Mouse (Mus musculus): ENCODE measurements around the gene Pck1.

Pck1 gene

DNA sequence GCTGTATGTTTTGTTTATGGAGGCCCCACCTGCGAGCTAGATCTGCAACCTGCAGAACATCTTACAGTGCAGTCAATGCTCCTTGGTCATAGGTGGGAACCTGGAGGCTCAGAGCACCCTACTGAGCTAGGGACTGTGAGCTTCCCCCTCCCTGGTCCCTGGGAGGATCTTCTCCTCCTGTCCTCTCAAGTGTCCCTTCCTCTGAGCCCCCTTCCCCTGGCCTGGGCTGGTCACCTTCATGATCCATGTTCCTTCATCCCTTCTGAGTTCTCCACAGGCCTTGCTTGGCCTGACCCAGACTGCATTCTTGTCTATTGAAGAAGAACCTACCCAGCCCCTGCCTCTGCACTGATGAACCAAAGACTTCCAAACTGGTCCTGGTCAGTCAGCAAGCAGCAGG lies 21.7 kb downstream of the Pck1 start:
- no peak for DNase-seq

DNA sequence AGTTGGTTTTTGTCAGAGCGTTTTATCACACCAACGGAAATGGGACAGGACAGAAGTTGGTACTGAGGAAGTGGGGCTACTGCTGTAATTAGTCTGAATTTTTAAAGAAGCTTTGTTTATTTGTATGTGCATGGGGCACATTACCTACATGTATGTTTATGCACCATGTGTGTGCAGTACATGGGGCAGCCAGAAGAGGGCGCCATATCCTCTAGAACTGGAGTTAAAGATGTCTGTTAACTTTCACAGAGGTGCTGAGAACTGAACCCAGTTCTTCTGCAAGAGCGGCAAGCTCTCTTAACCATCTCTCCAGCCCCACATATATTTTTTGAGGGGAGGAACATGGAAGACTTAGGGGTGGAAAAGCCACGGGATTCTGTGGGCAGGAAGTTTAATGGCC lies 22.9 kb downstream of the Pck1 start:
- no peak for DNase-seq

DNA sequence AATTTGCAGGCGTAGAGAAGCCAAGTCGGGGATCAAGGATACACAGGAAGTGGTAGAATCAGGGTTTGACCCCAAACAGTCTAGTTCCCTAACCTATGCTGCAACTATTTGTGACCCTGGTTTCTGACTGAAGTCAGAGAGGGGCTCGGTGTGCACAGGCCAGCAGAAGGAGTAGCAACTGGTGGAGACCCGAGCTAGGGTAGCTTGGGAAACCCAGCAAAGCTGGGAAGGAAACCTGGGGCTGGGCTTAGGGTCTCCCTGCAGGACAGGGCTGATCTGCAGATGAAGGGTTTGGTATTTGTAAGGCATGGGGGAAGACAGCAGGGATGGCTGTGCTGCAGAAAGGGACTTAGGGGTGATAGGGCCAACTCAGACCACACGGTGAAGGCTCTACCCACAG lies 24.6 kb downstream of the Pck1 start:
- DNase-seq: no peak

GRCm38 (mm10) chr2:173177951-173178350 lies 25.1 kb downstream of the Pck1 start:
- no peak for DNase-seq

DNA sequence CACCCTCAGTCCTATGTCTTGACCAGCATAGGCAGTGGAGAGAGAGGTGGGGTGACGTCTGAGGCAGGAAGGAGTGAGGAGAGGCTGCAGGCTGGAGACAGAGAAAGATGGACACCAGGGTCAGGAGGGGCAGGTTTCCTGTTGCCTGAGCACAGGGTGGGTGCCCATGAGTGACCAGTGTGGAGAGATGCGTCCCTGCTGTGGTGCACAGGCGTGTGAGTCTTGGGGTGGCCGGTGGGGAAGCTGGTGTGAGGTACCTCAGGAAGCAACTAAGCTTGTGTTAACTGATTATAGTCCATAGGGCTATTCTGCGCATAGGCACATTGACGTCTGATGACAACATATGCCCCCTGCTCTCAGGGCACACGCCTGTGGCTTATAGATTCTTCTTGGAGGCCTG lies 26.2 kb downstream of the Pck1 start:
- DNase-seq: no peak

DNA sequence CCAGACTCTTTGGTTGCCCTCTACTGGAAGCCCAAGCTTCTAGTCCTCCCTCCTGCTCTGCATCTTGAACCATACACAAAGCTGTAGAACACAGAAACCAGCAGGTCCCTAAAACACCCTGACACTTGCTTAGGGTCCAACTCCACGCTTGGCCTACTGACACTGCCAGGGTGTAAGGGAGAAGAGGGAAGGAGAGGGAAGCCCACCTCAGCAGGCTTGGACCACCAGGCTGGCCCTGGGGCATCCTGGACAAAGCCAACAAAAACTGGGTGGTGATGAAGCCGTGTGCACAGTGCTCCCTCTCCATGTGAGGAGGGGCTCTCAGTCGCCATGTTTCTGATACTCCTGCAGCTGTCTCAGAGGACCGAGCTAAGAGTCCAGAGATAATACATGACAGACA lies 27.2 kb downstream of the Pck1 start:
- DNase-seq: no peak

GRCm38 (mm10) chr2:173180721-173181388 lies 28.0 kb downstream of the Pck1 start:
- DNase-seq: no peak

GRCm38 (mm10) chr2:173181486-173181885 lies 28.6 kb downstream of the Pck1 start:
- DNase-seq: no peak

- DNase-seq: no peak
Observed at GRCm38 (mm10) chr2:173181901-173182300, 29.1 kb downstream of the Pck1 start.

DNA sequence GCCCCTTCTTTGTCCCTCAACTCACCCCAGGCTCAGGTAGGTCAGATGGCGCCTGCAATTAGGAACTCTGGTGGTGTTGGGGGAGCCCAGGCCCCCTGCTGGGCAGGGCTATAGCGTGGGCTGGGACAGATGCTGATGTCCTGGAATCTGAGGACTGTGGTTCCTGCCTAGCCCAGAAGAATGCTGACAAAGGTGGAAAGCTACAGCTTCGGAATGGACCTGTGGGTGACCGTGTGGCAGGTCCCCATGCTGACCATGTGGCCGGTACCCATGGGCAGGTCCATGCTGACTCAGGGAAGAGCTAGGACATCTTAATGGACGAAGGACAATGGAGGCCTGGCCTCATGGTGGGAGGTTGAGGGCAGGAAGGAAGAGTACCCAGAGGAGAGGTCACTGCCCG lies 29.9 kb downstream of the Pck1 start:
- DNase-seq: no peak

DNA sequence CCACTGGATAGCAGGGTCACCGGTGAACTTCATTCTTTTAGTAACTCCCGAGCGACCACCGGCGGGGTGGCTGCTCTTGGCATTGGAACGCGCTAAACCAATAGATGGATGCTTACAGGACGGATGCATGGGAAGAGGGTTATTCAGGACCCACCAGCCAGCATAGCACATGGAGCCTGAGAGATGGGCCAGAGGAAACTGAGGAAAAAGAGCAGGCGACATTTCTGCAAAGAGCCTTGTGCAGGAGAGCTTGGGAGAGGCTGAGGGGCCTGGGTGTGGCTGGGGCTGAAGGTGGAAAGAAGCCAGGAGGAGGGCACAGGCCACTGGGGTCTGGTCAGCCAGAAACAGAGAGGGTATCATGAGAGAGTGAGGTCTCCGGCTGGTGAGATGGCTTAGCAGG lies 30.5 kb downstream of the Pck1 start:
- DNase-seq: no peak

- peak; percentile 60 for DNase-seq
Observed at GRCm38 (mm10) chr2:173183836-173184460, 31.1 kb downstream of the Pck1 start.

GRCm38 (mm10) chr2:173184475-173185080 lies 31.7 kb downstream of the Pck1 start:
- DNase-seq: no peak

DNA sequence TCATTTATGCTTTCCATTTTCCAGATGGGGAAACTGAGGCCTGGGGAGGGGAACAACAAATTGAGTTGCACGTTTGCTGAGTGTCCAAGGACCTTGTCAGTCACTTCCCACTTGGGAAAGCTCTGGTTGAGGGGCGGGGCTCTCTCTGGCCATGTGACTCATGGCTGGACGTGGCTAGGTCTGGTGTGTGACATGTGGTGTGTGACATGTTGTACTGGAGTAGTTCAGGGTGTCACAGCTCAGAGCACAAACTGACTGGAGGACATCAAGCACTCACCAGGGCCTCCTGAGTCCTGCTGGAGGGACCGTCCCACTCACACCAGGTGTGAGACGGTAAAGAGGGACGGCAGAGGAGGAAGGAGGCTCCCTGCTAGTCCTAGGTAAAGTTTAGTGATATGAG lies 32.4 kb downstream of the Pck1 start:
- DNase-seq: no peak

DNA sequence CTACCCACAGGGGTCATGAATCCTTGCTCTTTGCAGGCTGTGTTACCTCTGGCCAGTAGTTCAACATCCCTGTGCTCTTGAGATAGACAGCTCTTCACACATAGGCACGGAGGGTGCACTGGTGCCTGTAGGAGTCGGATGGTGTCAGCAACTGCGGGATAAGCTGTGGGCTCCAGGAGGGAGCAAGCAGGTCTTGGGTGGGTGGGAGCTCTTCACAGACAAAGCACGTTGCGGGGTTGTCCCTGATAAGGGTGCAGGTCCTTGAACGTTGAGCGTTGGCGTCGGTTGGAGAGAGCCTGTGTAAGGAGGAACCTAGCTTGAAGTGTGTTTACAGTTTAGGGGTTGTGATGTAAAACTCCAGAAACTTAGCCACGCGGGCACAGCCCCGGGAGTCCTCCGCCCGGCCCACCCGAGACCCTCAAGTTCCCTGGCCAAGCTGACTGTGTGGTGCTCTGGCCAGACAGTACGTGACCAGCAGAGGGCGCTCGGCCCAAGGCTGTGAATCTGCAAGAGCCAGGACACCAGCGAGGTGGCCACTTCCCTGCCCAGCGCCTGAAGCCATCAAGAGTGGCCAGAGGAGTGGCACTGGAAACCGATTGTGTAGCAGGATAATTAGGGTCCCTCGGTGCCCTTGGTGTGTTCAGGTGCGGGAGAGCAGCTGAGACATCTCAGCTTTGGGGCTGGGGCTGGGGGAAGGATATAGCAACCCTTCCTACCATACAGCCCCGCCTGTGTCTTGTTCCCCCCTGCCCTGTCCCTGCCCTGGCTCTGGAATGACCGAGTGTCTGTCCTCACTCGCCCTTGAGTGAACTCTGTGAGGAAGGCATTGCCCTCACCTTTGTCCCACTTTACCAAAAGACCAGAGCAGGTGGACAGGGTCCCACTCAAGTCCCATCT lies 33.4 kb downstream of the Pck1 start:
- DNase-seq: peak; percentile 82

- DNase-seq: no peak
Observed at GRCm38 (mm10) chr2:173187182-173187855, 34.5 kb downstream of the Pck1 start.

DNA sequence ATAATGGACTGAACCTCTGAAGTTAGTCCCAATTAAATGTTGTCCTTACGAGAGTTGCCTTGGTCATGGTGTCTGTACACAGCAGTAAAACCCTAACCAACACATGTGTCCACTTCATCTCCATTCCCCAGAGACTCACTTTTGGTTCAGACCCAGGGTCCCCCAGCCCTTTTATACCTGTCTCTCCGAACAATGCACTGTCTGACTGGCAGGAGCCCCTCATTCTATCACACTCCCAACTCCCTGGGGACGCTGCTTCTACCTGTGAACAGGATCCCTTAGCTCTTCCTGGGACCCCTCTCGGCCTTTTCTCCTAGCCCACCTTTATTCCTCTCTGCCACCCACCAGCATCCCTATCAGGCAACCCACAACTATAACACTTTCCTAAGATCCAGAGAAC lies 41.9 kb downstream of the Pck1 start:
- no peak for DNase-seq

DNA sequence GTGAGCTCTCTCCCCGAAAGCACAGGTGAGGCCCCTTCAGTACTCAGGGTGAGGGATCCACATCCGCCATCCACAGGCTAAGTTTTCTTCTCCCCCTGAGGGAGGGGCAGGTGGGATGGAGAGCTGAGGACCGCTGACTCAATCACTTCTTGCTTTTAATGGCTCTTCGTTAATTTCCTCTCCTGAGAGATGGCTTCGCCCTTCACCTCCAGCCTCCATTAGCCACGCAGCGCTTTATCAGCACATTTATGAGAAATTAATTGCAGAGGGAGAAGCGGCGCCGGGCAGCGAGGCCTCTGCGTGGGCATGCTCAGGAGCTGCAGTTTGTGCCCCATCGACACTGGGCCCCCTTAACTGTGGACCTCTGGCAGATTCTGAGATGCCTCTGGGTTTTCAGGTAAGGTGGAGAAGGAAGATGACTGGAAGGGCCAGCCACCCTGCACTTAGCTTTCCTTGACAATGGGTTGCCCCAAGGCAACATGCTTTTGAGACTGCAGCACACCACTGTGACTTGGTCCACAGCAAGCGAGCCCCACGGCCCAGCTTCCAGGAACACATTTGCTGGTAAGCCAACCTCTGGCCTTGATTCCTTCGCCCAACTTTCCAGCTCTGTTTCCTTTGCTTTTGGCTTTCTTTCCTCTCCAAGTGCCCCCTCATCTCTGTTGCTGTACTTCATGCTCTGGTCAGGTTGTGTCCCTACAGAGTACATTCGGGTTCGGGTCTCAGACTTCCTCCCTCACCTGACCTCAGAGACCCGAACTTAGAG lies 50.3 kb downstream of the Pck1 start:
- no peak for DNase-seq

GRCm38 (mm10) chr2:173203726-173204125 lies 50.9 kb downstream of the Pck1 start:
- DNase-seq: no peak

- DNase-seq: no peak
Observed at GRCm38 (mm10) chr2:173204671-173205070, 51.8 kb downstream of the Pck1 start.

DNA sequence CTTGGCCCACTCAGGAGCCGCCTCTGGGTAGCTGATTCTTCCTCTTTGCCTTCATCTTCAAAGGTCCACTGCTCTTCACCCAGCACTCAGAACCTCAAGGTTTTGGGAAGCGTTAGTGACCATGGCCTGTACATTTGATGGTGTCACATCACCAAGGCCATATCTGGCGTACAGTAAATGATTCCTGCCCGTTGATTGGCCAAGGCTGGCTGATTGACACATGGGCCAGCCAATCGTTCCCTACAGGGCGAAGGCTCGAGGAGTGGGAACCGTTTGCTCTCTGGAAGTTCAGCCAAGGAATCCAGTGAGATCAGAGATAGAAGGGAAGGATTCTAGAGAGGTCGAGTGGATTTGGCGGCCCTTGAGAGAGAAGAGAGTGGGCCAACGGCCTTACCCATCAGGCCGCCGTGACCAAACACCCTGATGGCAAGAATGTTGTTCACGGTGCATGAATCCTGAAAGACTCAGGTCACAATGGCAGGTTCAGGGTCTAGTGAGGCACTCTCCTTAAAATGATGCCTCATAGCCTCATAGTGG lies 52.8 kb downstream of the Pck1 start:
- no peak for DNase-seq

GRCm38 (mm10) chr2:173207051-173207450 lies 54.2 kb downstream of the Pck1 start:
- DNase-seq: no peak
